Mouse (Mus musculus): ENCODE results near the gene Rnpep. TPM values are rescaled to one million over a fixed set of nuclear protein-coding genes. Genes with fewer than 3 reads are reported as not detected.

Rnpep gene
- 93.3 and 95.3 TPM in 2 replicates for polyA plus RNA-seq (2015; fragmentation: Nextera tagmentation; extraction: Ambion mirVana)

GRCm38 (mm10) chr1:135283826-135284291, at the start of gene Rnpep:
Gene Rnpep, minus strand, starts transcription at chr1:135284084.
- Histone ChIP-seq H3K4me3 (peak within 1 kb of the TSS; percentile 85), H3K9ac (peak within 1 kb of the TSS; percentile 95), H3K4me1 (peaks cover 22% of the 10 kb centered on the region), H3K27me3 (no peaks in the 10 kb centered on the region), H3K36me3 (peaks cover 8% of the 10 kb centered on the region), H3K9me3 (no peaks in the 10 kb centered on the region), H3K4me2 (replicated peaks) (peak within 1 kb of the TSS; percentile 85), H3K27ac (peak within 1 kb of the TSS; percentile 89)
- WGBS = under 1% methylated on average over 39 of the region's 39 CpGs
- ATAC-seq (ENCODE audit: low FRiP score, low read depth) = peak; percentile 80

- ATAC-seq (ENCODE audit: low FRiP score, low read depth) = no peak
- WGBS = 65% methylated on average over 6 of the region's 6 CpGs
- Histone ChIP-seq H3K4me3 (no peak overlapping the region), H3K9me3 (no peaks in the 10 kb centered on the region), H3K27me3 (peaks cover 2% of the 10 kb centered on the region; the same call in 1 of the 2 replicates), H3K4me2 (replicated peaks) (no peak overlapping the region), H3K36me3 (no peaks in the 10 kb centered on the region), H3K27ac (no peak overlapping the region), H3K4me1 (no peaks in the 10 kb centered on the region), H3K9ac (no peak overlapping the region)
Observed at GRCm38 (mm10) chr1:135330578-135330977, 46.7 kb upstream of the Rnpep start.

- Histone ChIP-seq H3K27ac (no peak overlapping the region), H3K9ac (no peak overlapping the region), H3K36me3 (no peaks in the 10 kb centered on the region), H3K4me2 (replicated peaks) (no peak overlapping the region), H3K9me3 (no peaks in the 10 kb centered on the region), H3K4me3 (no peak overlapping the region), H3K4me1 (peaks cover 10% of the 10 kb centered on the region), H3K27me3 (peaks cover 2% of the 10 kb centered on the region; the same call in 1 of the 2 replicates)
- ATAC-seq (ENCODE audit: low FRiP score, low read depth) = no peak
- WGBS = 47% methylated on average over 5 of the region's 5 CpGs
Observed at GRCm38 (mm10) chr1:135328368-135328767, 44.5 kb upstream of the Rnpep start.

GRCm38 (mm10) chr1:135325934-135326333, 42.0 kb upstream of the Rnpep start:
- Histone ChIP-seq H3K9me3 (no peaks in the 10 kb centered on the region), H3K4me3 (no peak overlapping the region)
- 83% methylated on average over 2 of the region's 2 CpGs for WGBS

GRCm38 (mm10) chr1:135324571-135324970, 40.7 kb upstream of the Rnpep start, which contains the start of gene Lmod1:
Gene Lmod1, plus strand, starts transcription at chr1:135324807.
- WGBS = 8% methylated on average over 8 of the region's 8 CpGs
- no peaks in the 10 kb centered on the region for H3K9me3 ChIP-seq
- no peaks in the 10 kb centered on the region for H3K27me3 ChIP-seq
- peak within 1 kb of the TSS; percentile 50 for H3K4me2 ChIP-seq (replicated peaks)
- ATAC-seq (ENCODE audit: low FRiP score, low read depth) = peak; percentile 92
- no peaks in the 10 kb centered on the region for H3K36me3 ChIP-seq
- H3K9ac ChIP-seq = peak within 1 kb of the TSS; percentile 35; the same call in 1 of the 2 replicates
- H3K27ac ChIP-seq = no peak within 1 kb of the TSS
- H3K4me1 ChIP-seq = peaks cover 10% of the 10 kb centered on the region
- H3K4me3 ChIP-seq = peak within 1 kb of the TSS; percentile 7; the same call in 1 of the 2 replicates

More at GRCm38 (mm10) chr1:135325934-135326333, 42.0 kb upstream of the Rnpep start:
- Histone ChIP-seq H3K36me3 (no peaks in the 10 kb centered on the region), H3K4me1 (peaks cover 10% of the 10 kb centered on the region), H3K27me3 (no peaks in the 10 kb centered on the region), H3K9ac (no peak overlapping the region), H3K4me2 (replicated peaks) (no peak overlapping the region), H3K27ac (no peak overlapping the region)
- ATAC-seq (ENCODE audit: low FRiP score, low read depth) = no peak

GRCm38 (mm10) chr1:135323367-135323901, 39.5 kb upstream of the Rnpep start:
- H3K27ac ChIP-seq = no peak overlapping the region
- H3K4me3 ChIP-seq = no peak overlapping the region
- WGBS = 73% methylated on average over 7 of the region's 7 CpGs
- H3K4me2 ChIP-seq (replicated peaks) = no peak overlapping the region
- peaks cover 10% of the 10 kb centered on the region for H3K4me1 ChIP-seq
- H3K36me3 ChIP-seq = no peaks in the 10 kb centered on the region
- ATAC-seq (ENCODE audit: low FRiP score, low read depth) = no peak
- H3K9me3 ChIP-seq = no peaks in the 10 kb centered on the region
- H3K9ac ChIP-seq = 0 out of 2 replicates have a peak overlapping the region, but pooled peaks have one; percentile 19
- no peaks in the 10 kb centered on the region for H3K27me3 ChIP-seq

DNA sequence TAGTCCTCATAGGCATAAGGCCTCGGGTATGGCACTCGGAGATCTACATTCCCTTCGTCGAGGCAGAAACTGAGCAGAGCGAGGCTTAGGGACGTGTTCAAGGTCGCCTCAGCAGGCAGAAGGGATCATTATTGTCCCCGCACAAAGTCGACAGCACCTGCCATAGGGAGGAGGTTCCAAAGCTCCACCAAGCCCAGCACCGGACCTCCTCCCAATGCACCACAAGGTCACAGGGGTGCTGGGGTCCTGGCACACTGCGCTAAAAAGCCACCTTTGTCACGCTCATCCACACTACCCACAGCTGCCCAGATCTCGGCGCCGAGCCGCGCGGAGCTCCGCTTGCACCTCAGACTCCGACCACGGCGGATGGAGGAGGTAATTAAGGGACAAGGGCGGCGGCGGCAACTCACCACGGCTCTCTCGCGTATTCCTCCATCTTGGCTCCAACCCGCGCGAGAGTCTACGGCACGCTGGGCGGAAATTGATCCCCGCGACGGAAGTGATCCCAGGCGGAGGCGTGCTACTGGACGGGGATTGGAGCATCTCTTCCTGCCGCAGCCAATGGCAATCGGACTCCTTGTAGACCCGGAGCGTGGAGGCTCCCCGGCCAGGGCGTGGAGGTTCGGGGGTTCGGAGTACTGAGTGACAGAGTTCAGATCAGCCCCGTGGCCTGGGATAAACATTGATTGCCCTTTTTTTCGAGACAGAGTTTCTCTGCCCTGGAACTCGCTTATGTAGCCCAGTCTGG, 29.6 kb upstream of the Rnpep start, which contains the start of gene Timm17a:
Timm17a (minus strand) TSS at position 495 of the 748 bp plus-strand sequence.
- Histone ChIP-seq H3K36me3 (peaks cover 23% of the 10 kb centered on the region), H3K4me3 (peak within 1 kb of the TSS; percentile 91), H3K4me2 (replicated peaks) (peak within 1 kb of the TSS; percentile 87), H3K27me3 (0 out of 2 replicates have a peak, but pooled peaks cover 2% of the 10 kb centered on the region), H3K27ac (peak within 1 kb of the TSS; percentile 79), H3K9me3 (no peaks in the 10 kb centered on the region), H3K4me1 (peaks cover 21% of the 10 kb centered on the region), H3K9ac (peak within 1 kb of the TSS; percentile 96)
- WGBS = under 1% methylated on average over 51 of the region's 51 CpGs
- ATAC-seq (ENCODE audit: low FRiP score, low read depth) = peak; percentile 99

DNA sequence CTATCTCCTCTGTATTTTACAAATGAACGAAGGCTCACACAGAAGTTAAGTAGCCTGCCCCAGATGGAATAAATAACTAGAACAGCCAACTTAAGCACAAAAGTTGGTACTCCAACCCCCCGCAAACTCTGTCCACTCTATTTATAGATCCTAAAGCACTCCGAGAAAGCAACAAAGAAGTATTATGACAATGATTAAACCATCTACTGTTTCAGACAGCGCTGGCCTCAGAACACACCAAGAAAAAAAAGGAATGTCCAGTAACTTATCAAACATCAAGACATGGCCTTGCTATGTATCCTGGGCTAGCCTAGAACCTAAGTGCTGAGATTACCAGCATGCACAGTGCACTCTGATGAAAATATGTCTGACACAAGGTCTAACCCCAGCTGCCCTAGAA, 28.3 kb upstream of the Rnpep start:
- H3K9ac ChIP-seq = no peak overlapping the region
- no peak for ATAC-seq (ENCODE audit: low FRiP score, low read depth)

DNA sequence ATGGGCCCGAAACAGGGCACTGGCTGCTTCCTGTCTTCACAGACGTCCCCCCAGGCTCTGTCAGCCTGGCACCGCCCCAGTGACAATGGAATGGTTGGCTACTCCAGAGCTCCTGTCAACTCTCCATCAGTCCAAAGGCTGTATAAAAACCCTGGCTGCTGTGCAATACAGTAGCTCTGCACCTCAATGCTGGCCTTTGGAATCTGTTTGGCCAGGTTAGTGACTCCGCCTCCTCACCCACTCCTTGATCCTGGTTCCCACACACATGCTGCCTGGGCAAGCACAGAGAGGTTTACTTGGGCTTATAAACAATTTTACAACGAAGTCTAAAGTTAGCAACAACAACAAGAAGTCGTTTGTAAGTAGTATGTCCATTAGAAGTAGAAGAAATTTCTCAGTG, 27.5 kb upstream of the Rnpep start:
- Histone ChIP-seq H3K4me2 (replicated peaks) (no peak overlapping the region), H3K9me3 (no peaks in the 10 kb centered on the region), H3K27me3 (0 out of 2 replicates have a peak, but pooled peaks cover under 1% of the 10 kb centered on the region), H3K36me3 (peaks cover 44% of the 10 kb centered on the region), H3K4me3 (no peak overlapping the region), H3K27ac (no peak overlapping the region), H3K9ac (no peak overlapping the region), H3K4me1 (peaks cover 21% of the 10 kb centered on the region)
- ATAC-seq (ENCODE audit: low FRiP score, low read depth) = no peak
- WGBS = 78% methylated on average over 6 of the region's 6 CpGs

More for the DNA sequence above, 28.3 kb upstream of the Rnpep start:
- Histone ChIP-seq H3K9me3 (no peaks in the 10 kb centered on the region), H3K27ac (no peak overlapping the region), H3K36me3 (peaks cover 35% of the 10 kb centered on the region), H3K4me2 (replicated peaks) (peak overlapping the region; percentile 87), H3K27me3 (0 out of 2 replicates have a peak, but pooled peaks cover 2% of the 10 kb centered on the region), H3K4me3 (peak overlapping the region; percentile 91), H3K4me1 (peaks cover 21% of the 10 kb centered on the region)
- 87% methylated on average over 4 of the region's 4 CpGs for WGBS

- Histone ChIP-seq H3K9me3 (no peaks in the 10 kb centered on the region), H3K4me2 (replicated peaks) (no peak overlapping the region), H3K4me3 (no peak overlapping the region), H3K4me1 (no peaks in the 10 kb centered on the region), H3K36me3 (peaks cover 17% of the 10 kb centered on the region), H3K9ac (no peak overlapping the region), H3K27ac (no peak overlapping the region), H3K27me3 (no peaks in the 10 kb centered on the region)
- 79% methylated on average over 5 of the region's 5 CpGs for WGBS
- ATAC-seq (ENCODE audit: low FRiP score, low read depth) = no peak
Observed at GRCm38 (mm10) chr1:135290908-135291307, 7.0 kb upstream of the Rnpep start.

GRCm38 (mm10) chr1:135286311-135286710, 2.4 kb upstream of the Rnpep start:
- no peak for ATAC-seq (ENCODE audit: low FRiP score, low read depth)
- H3K9ac ChIP-seq = no peak overlapping the region
- WGBS = 47% methylated on average over 2 of the region's 2 CpGs
- H3K4me1 ChIP-seq = peaks cover 17% of the 10 kb centered on the region
- H3K36me3 ChIP-seq = no peaks in the 10 kb centered on the region
- H3K4me2 ChIP-seq (replicated peaks) = no peak overlapping the region
- no peaks in the 10 kb centered on the region for H3K9me3 ChIP-seq
- no peak overlapping the region for H3K27ac ChIP-seq
- H3K27me3 ChIP-seq = no peaks in the 10 kb centered on the region
- H3K4me3 ChIP-seq = no peak overlapping the region

- peak; percentile 70 for ATAC-seq (ENCODE audit: low FRiP score, low read depth)
- peaks cover 22% of the 10 kb centered on the region for H3K4me1 ChIP-seq
- under 1% methylated on average over 48 of the region's 48 CpGs for WGBS
- peak overlapping the region; percentile 85 for H3K4me3 ChIP-seq
- H3K9ac ChIP-seq = peak overlapping the region; percentile 95
- peak overlapping the region; percentile 85 for H3K4me2 ChIP-seq (replicated peaks)
- no peaks in the 10 kb centered on the region for H3K9me3 ChIP-seq
- H3K36me3 ChIP-seq = peaks cover 13% of the 10 kb centered on the region
- H3K27ac ChIP-seq = peak overlapping the region; percentile 89
- H3K27me3 ChIP-seq = no peaks in the 10 kb centered on the region
Observed at GRCm38 (mm10) chr1:135283287-135283825, 528 bp downstream of the Rnpep start.
